Mouse (Mus musculus) kidney, adult 2 months (tissue): ENCODE measurements around the gene Comt.

Experiments used
- CTCF ChIP-seq: fragments of 200-500 bp; conservative IDR thresholded peaks from 2 replicates; pipeline ENCODE4 v1.5.1; 2011; ENCODE audit warnings: low read depth, mild to moderate bottlenecking, control low read depth, low read length, moderate library complexity, mixed read lengths; ENCODE audit not compliant: insufficient read depth, insufficient read length
- POLR2A ChIP-seq: fragments of 200-500 bp; IDR thresholded peaks from one replicate; pipeline ENCODE4 v1.6.1; 2011; ENCODE audit warnings: low read depth, low read length, control low read depth

DNA sequence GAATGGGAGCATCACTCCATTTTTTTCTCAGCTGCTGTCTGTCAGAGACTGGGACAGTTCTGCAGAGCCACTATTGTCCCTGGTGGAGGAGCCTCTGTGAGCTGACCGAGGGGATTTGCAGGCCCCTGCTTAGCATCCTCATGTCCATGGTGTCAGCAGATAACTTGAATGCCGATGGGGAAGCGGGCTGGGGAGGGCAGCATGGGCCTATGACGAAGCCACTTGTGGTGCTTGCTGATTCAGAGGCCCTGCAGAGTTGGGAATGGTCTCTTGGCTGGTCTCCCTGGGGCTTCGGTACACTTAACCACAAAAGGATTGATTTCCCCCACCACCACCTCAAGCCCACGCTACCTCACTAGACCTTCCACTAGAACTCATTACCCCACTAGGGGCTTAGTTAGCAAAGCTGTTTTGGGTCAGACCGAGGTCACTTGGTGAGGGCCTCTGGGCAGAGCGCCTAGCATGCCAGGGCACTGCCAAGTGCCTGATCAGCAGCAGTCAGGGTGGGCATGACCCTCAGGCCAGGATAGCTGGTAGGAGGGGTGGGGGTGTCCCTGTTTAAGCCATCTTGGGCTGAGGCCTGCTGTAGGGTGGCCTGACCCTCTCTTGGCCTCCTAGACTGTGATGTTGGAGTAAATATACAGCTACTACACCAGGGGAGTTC lies 47.2 kb downstream of the Comt start:
- no peak for TF ChIP-seq POLR2A
- no peak for TF ChIP-seq CTCF
